Mouse (Mus musculus) layer of hippocampus, postnatal 14 days (tissue): Measurements from ENCODE around the gene Prkce. TPM values are rescaled to one million over a fixed set of nuclear protein-coding genes. Genes with fewer than 3 reads are reported as not detected.
A peak's percentile ranks its signal among the peaks of the same experiment; 100 is the strongest.

ENCODE experiments used
- DNase-seq, 2 experiments: peaks; one replicate each; pipeline ENCODE4 v3.0.0; 2021 to 2022; ENCODE audit warnings: low spot score in 2 of 2, mixed read lengths in 1 of 2
- total RNA-seq, 2 experiments: library from RNA; stranded (reverse); gene quantifications; 2 replicates each; pipeline ENCODE4 v1.2.3; 2021

Gene Prkce
- total RNA-seq, 2 experiments from 2014 or later: 380 TPM

DNA sequence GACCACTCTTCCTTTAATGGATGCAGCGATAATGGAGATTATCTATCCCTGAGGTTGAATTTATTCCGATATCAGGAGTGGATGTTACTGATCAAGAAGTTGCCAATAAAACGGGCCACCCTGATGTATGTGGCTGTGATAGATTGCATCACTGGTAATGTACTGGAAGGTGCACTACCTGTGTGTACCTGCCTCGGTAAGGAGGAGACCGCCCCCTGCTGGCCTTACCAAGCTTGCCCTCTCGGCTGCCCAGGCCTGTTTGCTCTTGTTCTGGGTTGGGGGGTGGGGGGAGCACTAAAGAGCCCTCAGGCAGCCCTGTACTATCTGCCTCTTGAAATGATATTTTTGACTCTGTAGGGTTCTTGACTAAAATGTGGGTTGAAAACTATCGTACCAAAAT, 48.2 kb downstream of the Prkce start:
- no peak for DNase-seq

DNA sequence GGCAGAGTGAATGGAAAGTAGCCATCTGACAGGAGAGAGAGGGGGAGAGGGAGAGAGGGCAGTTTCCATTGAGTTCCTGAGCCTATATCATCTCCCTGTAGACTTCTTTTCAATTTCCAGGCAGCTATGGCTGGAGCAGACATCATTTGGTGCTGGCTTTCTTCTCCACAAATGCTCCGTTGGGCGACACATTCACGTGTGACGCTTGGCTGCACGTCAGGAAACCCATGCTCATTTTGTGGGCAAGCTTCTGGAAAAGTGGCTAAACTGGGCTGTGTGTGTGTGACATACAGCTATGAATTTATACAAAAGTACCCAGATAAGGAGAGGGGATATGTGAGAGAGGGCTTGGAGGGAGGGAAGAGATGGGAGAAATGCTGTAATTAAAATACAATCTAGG, 49.9 kb downstream of the Prkce start:
- no peak for DNase-seq

DNA sequence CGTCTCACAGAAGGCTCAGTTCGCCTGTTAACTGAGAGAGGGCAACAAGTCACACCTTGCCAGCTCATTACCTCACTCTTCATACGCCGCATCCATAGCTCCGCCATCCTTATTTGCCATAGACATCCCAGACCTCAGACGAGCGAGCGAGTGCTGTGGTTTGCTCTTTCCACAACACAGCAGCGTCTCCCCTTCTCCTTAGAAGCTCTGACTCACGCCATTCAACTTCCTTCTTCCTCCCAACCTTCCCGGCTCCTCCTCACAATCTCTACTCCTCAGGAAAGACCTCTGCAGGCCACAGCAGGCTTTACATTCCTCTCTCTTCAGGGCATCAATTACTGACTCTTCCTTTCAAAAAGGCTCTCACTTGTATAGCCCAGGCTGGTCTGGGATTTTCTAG, 51.0 kb downstream of the Prkce start:
- no peak for DNase-seq

- no peak for DNase-seq
Measured at GRCm38 (mm10) chr17:86225488-86226186, 58.1 kb downstream of the Prkce start.

DNA sequence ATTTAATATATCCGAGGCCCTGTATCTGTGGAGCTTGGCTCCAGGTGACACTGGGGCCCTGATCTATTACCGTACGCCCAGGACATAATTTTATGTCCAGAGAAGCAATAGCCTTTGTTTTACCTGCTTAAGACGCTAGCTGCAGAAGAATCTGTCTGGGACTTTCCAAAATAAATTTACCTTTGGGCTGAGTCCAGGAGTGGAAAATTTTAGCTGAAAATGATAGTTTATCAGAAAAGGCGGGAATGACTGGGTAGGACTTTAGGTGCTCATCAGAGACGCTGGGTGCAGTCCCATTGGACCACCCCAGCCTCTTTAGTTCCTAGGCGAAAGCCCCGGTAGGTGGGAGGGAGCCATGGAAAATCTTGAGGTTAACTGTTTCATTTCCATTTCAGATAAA, 58.6 kb downstream of the Prkce start:
- DNase-seq: no peak

DNA sequence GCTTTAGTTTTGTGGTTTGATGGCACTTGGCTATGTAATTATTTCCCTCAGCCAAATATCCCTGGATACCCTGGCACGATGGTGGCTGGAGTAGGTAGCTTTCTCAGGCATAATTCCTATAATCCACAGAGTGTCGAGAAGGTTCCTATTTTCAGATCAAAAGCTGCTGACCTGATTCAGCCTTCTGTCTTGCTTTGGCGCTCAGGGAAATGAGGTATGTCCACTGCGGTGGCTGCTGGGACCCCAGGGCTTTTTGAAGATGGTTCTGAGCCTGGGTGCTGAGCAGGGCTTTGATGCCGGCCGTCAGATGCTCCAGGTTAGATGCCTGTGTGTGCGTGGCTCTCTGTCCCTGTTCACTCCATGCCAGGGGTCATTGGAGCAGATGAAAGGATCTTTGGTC, 59.0 kb downstream of the Prkce start:
- DNase-seq: no peak

DNA sequence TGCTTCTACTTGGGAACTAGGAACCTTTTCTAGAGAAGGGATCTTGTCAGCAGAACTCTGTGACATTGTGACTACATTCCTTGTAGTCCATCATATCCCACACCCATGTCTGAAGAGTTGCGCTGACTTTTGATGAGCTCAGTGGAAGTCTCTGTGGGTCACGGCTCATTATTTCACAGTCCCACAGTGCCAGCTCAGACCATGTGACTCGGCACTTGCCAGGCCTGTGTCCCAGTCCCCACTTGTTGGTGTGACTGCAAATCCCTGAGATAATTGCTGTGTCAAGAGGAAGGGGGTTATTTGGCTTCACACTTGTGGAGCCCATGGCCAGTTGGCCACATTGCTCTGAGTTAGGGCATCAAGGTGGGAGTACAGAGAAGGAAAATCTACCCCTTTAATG, 59.8 kb downstream of the Prkce start:
- DNase-seq: no peak

- no peak for DNase-seq
Measured at GRCm38 (mm10) chr17:86228850-86229249, 61.3 kb downstream of the Prkce start.

GRCm38 (mm10) chr17:86230141-86230633, 62.6 kb downstream of the Prkce start:
- DNase-seq: no peak

DNA sequence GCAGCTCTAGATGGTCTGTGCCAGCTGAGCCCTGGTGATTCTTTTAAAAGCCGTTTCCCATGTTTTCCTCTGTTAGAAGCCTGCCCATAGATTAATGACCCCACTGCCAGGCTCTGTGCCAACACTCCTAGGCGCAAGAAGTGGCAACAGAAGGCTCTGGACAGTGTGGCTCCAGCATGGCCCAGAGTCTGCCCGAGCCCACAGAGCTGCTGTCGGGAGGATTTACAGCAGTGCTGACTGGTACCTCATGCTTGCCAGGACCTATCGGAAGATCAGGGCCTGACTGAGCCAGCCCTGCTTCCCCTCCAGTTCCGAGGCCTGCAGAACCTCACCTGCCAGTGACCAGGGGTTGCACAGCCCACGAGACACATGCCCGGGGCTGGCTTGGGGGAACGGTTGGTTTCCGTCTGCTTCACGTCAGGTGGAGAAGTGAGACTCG, 64.2 kb downstream of the Prkce start:
- DNase-seq: peak in 1 of 2 experiments; percentile 46

- no peak for DNase-seq
Measured at GRCm38 (mm10) chr17:86232248-86232647, 64.7 kb downstream of the Prkce start.

GRCm38 (mm10) chr17:86234587-86235150, 67.1 kb downstream of the Prkce start:
- DNase-seq: no peak

GRCm38 (mm10) chr17:86236026-86236712, 68.6 kb downstream of the Prkce start:
- DNase-seq: no peak

GRCm38 (mm10) chr17:86236861-86237763, 69.5 kb downstream of the Prkce start:
- DNase-seq: no peak

GRCm38 (mm10) chr17:86242291-86242690, 74.7 kb downstream of the Prkce start:
- no peak for DNase-seq

GRCm38 (mm10) chr17:86243109-86243527, 75.5 kb downstream of the Prkce start:
- DNase-seq: no peak

DNA sequence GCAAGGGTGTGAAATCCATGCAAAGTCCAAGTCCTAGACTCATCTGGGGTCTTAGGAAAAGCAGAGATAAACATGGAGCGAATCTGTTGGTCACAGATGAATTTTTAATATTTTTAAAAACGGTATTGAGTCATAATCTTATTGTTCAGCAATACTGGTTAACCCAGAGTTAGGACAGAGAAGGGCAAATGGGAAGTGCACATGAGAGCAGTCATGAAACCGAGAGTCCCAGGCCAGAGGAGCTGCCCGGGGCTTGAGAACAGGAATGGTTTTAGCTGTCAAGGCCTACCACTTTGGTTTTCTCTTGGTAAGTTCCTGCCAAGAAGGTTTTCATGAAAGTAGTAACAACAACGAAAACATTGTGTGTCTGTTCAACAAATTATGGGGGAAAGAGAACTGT, 76.8 kb downstream of the Prkce start:
- DNase-seq: no peak

DNA sequence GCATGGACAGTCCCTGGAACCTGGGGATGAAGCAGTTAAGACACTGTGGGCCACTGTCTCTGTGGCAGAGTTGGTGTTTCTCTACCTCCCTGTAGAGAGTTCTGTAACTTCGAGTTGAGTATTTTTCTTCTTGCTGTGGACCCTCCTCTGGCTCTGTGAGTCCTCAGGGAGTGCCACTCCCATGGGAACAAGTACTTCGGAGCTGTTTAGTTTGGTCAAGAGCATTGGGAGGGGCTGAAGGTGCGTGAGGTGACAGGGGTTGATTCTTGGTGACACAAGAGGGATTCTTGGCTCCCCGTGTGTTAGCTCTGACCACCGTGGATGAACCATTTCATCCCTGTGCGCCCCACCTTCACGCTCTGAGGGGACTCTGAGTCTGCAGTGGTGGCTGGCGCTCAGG, 81.2 kb downstream of the Prkce start:
- no peak for DNase-seq

DNA sequence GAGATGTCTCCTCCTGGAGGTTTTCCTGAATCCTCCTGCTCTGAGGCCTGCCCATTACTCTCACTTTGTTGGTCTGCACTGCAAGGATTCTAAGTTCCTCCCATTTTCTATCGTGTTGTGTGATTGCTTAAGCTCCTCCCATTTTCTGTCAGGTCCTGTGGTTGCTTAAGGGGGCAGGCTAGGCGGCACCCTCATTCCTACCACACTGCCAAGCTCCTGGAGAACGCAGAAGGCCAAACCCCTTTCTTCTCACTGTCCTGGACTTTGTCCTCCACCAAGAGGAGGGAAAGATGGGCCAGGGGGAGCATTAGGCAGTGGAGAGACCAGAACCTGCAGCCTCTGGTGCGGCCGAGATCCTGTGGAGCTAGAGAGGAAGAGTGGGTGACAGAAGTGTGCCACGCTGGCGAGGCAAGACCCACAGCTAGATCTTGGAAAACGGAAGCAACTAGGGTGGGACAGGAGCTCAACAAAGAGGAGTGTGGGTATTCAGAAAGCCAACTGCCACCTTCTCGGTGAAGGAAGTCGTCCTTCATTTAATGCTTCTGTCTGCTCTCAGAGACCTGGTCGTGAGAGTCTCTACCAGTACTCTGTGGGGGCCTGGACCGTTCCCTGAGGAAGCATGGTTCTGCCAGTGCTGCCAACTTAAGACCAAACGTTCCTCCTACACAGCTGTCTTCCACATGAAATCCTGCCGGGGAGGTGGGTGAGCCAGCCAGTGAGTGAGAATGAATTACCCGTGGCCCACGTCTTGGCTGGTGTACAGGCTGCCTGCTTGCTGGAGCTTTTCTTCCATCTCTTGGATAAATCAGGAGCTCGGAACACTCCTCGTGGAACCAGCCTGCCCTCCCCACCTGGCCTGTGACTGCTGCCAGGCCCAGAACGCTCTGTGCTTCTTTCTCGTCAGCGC, 82.2 kb downstream of the Prkce start:
- peak; percentile 69 to 87 for DNase-seq

- DNase-seq: no peak
Measured at GRCm38 (mm10) chr17:86250406-86250905, 82.9 kb downstream of the Prkce start.
